Mouse (Mus musculus) midbrain, embryonic 14.5 days (tissue): Measurements from ENCODE around the gene Cyp4f39. TPM values are rescaled to one million over a fixed set of nuclear protein-coding genes. Genes with fewer than 3 reads are reported as not detected.
"Not testable (repeated sequence)": the region's sequence is repeated elsewhere in the genome, so short reads cannot be mapped to it uniquely, and the experiment has no call there.

ENCODE experiments used
- ATAC-seq: fragments of 200-750 bp; cut with Nextera tagmentation; 2 replicates; pipeline ENCODE4 v1.8.0; 2017; ENCODE audit warnings: moderate number of reproducible peaks, moderate library complexity; ENCODE audit not compliant: low FRiP score, low TSS enrichment
- DNase-seq: peaks from one replicate; pipeline ENCODE4 v3.0.0-alpha.2; 2015
- H3K27ac ChIP-seq: fragments of 300-500 bp; sonication (generic); replicated peaks from 2 replicates; pipeline ENCODE4 v1.5.1; 2014; ENCODE audit warnings: mild to moderate bottlenecking, low read depth, low read length, moderate library complexity
- H3K27me3 ChIP-seq: fragments of 300-500 bp; sonication (generic); 2 replicates; pipeline ENCODE4 v1.6.1; 2014; ENCODE audit warnings: low read length, control low read depth, mixed read lengths; ENCODE audit not compliant: control insufficient read depth, insufficient read depth
- H3K36me3 ChIP-seq: fragments of 300-500 bp; sonication (generic); 2 replicates; pipeline ENCODE4 v1.6.1; 2014; ENCODE audit warnings: low read length, control low read depth; ENCODE audit not compliant: control insufficient read depth, insufficient read depth
- H3K4me1 ChIP-seq: fragments of 300-500 bp; sonication (generic); 2 replicates; pipeline ENCODE4 v1.6.1; 2014; ENCODE audit warnings: mild to moderate bottlenecking, antibody characterized with exemption, low read length, control low read depth; ENCODE audit not compliant: control insufficient read depth, insufficient read depth
- H3K4me2 ChIP-seq: fragments of 300-500 bp; sonication (generic); 2 replicates; pipeline ENCODE4 v1.6.1; 2014; ENCODE audit warnings: mild to moderate bottlenecking, low read length, moderate library complexity
- H3K4me3 ChIP-seq: fragments of 300-500 bp; sonication (generic); replicated peaks from 2 replicates; pipeline ENCODE4 v1.5.1; 2014; ENCODE audit warnings: low read depth, low read length
- H3K9ac ChIP-seq: fragments of 300-500 bp; sonication (generic); replicated peaks from 2 replicates; pipeline ENCODE4 v1.6.1; 2014; ENCODE audit warnings: mild to moderate bottlenecking, low read length, moderate library complexity
- H3K9me3 ChIP-seq: fragments of 300-500 bp; sonication (generic); 2 replicates; pipeline ENCODE4 v1.6.1; 2016; ENCODE audit warnings: low read length, control low read depth, mixed read lengths; ENCODE audit not compliant: control insufficient read depth
- WGBS: fragments of 180-500 bp; shearing (Covaris S2); extraction: QIAGEN DNeasy Blood & Tissue Kit; methylation state at CpG from one replicate; pipeline ENCODE4 v1.1.7; 2014; 5-methylcytosine and 5-hydroxymethylcytosine counted together
- polyA plus RNA-seq: library from polyadenylated mRNA; unstranded; fragments of >200 nt; fragmentation: Nextera tagmentation; extraction: Ambion mirVana; gene quantifications from 2 replicates; pipeline ENCODE4 v1.2.1, GENCODE M21; 2014

Cyp4f39 gene
- polyA plus RNA-seq, 1 experiment from 2014 or later, result 0.67 TPM

GRCm38 (mm10) chr17:32479554-32480506 is 27.3 kb downstream of the Cyp4f39 start:
- H3K27me3 ChIP-seq, result no peaks in the 10 kb centered on the region
- 13% methylated on average over 8 of the region's 8 CpGs for WGBS
- no peaks in the 10 kb centered on the region for H3K36me3 ChIP-seq
- no peaks in the 10 kb centered on the region for H3K4me1 ChIP-seq
- no peak overlapping the region for H3K27ac ChIP-seq
- ATAC-seq, result no peak
- no peak overlapping the region for H3K4me3 ChIP-seq
- peak; percentile 49 for DNase-seq
- no peak overlapping the region for H3K9ac ChIP-seq
- no peaks in the 10 kb centered on the region for H3K9me3 ChIP-seq
- no peak overlapping the region for H3K4me2 ChIP-seq

- Histone ChIP-seq H3K4me2 (no peak overlapping the region), H3K27ac (no peak overlapping the region), H3K36me3 (no peaks in the 10 kb centered on the region), H3K4me1 (no peaks in the 10 kb centered on the region), H3K27me3 (no peaks in the 10 kb centered on the region), H3K9me3 (no peaks in the 10 kb centered on the region), H3K4me3 (no peak overlapping the region), H3K9ac (no peak overlapping the region)
- WGBS, result 87% methylated on average over 14 of the region's 14 CpGs
- DNase-seq, result no peak
- ATAC-seq, result no peak
These were observed 29.2 kb downstream of the Cyp4f39 start for GRCm38 (mm10) chr17:32481766-32482165.

- Histone ChIP-seq H3K4me2 (peak overlapping the region; percentile 48), H3K27ac (no peak overlapping the region), H3K4me1 (no peaks in the 10 kb centered on the region), H3K9me3 (no peaks in the 10 kb centered on the region), H3K9ac (no peak overlapping the region), H3K4me3 (peak overlapping the region; percentile 22; the same call in 1 of the 2 replicates), H3K36me3 (no peaks in the 10 kb centered on the region), H3K27me3 (no peaks in the 10 kb centered on the region)
- no peak for ATAC-seq
- DNase-seq, result peak; percentile 82
- WGBS, result 18% methylated on average over 18 of the region's 18 CpGs
These were observed 30.7 kb downstream of the Cyp4f39 start for GRCm38 (mm10) chr17:32483200-32483599.

GRCm38 (mm10) chr17:32492349-32492980 is 39.9 kb downstream of the Cyp4f39 start:
- Histone ChIP-seq H3K4me3 (peak overlapping the region; percentile 20), H3K9ac (no peak overlapping the region), H3K4me2 (peak overlapping the region; percentile 48), H3K9me3 (no peaks in the 10 kb centered on the region), H3K27me3 (no peaks in the 10 kb centered on the region), H3K4me1 (no peaks in the 10 kb centered on the region), H3K36me3 (no peaks in the 10 kb centered on the region), H3K27ac (no peak overlapping the region)
- DNase-seq, result peak; percentile 60
- 7% methylated on average over 30 of the region's 30 CpGs for WGBS
- ATAC-seq, result no peak

GRCm38 (mm10) chr17:32494601-32495000 is 42.1 kb downstream of the Cyp4f39 start:
- 81% methylated on average over 1 of the region's 1 CpGs for WGBS
- H3K9ac ChIP-seq, result no peak overlapping the region
- H3K27me3 ChIP-seq, result no peaks in the 10 kb centered on the region
- no peak overlapping the region for H3K27ac ChIP-seq
- no peaks in the 10 kb centered on the region for H3K36me3 ChIP-seq
- no peak overlapping the region for H3K4me3 ChIP-seq
- no peaks in the 10 kb centered on the region for H3K4me1 ChIP-seq
- no peaks in the 10 kb centered on the region for H3K9me3 ChIP-seq
- no peak overlapping the region for H3K4me2 ChIP-seq
- ATAC-seq (no peak), DNase-seq (peak; percentile 91)

- 84% methylated on average over 4 of the region's 4 CpGs for WGBS
- not testable (repeated sequence) for H3K36me3 ChIP-seq, H3K9me3 ChIP-seq, H3K4me2 ChIP-seq, H3K27me3 ChIP-seq, ATAC-seq, H3K9ac ChIP-seq, H3K27ac ChIP-seq, H3K4me3 ChIP-seq, DNase-seq, H3K4me1 ChIP-seq
These were observed 48.0 kb downstream of the Cyp4f39 start for GRCm38 (mm10) chr17:32500511-32500910.

GRCm38 (mm10) chr17:32501051-32501450 is 48.5 kb downstream of the Cyp4f39 start:
- Histone ChIP-seq H3K4me2 (no peak overlapping the region), H3K4me1 (0 out of 2 replicates have a peak, but pooled peaks cover 7% of the 10 kb centered on the region), H3K36me3 (no peaks in the 10 kb centered on the region), H3K9me3 (no peaks in the 10 kb centered on the region), H3K27ac (no peak overlapping the region), H3K27me3 (no peaks in the 10 kb centered on the region), H3K4me3 (no peak overlapping the region), H3K9ac (no peak overlapping the region)
- ATAC-seq, result no peak
- WGBS, result 69% methylated on average over 3 of the region's 3 CpGs
- DNase-seq, result no peak

GRCm38 (mm10) chr17:32503111-32503510 is 50.6 kb downstream of the Cyp4f39 start:
- Histone ChIP-seq H3K4me2 (no peak overlapping the region), H3K4me3 (no peak overlapping the region), H3K9me3 (no peaks in the 10 kb centered on the region), H3K36me3 (no peaks in the 10 kb centered on the region), H3K9ac (no peak overlapping the region), H3K4me1 (peaks cover 16% of the 10 kb centered on the region), H3K27me3 (no peaks in the 10 kb centered on the region), H3K27ac (no peak overlapping the region)
- DNase-seq (no peak), ATAC-seq (no peak)
- 68% methylated on average over 2 of the region's 2 CpGs for WGBS
